Mouse (Mus musculus): ENCODE results near the gene Mtx2.

DNA sequence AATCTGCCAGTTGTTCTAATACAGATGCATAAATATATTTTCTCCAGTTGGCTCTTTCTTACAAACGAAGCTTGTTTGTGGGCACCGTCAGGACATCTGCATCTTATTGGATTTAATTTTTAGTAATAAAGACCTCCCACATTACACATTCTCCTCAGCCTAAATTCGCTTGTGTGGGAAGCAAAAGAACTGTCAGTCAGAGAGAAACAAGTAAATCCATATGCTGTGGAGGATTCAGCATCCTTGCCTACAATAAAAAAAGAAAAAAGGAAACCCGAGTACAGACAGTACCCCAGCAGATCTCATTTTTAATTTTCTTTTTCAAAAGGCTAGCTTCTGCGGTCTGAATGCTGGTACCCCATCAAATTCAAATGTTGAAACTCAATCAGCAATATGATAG is 2.9 kb upstream of the Mtx2 start:
- no peak for TF ChIP-seq CTCF (IDR thresholded peaks at IDR 0.05; ENCODE audit: low read depth)
- no peak for TF ChIP-seq EP300 (optimal IDR thresholded peaks at IDR 0.05)
